Mouse (Mus musculus) thymus, postnatal 36 days (tissue): ENCODE data around the gene Vmn2r89.
A peak's percentile ranks its signal among the peaks of the same experiment; 100 is the strongest.
"Not testable (repeated sequence)": the region's sequence is repeated elsewhere in the genome, so short reads cannot be mapped to it uniquely, and the experiment has no call there.

Source experiments
- DNase-seq, 2 experiments: peaks; one replicate each; pipeline ENCODE4 v3.0.0; 2022; ENCODE audit warnings: mixed read lengths in 2 of 2

Gene Vmn2r89

GRCm38 (mm10) chr14:51451557-51451956 is at the start of gene Vmn2r89:
Gene Vmn2r89, plus strand, starts transcription at chr14:51451857.
- not testable (repeated sequence) for DNase-seq

- DNase-seq = no peak
Observed at GRCm38 (mm10) chr14:51410520-51410919, 41.1 kb upstream of the Vmn2r89 start, which contains the start of gene Vmn2r88. Gene Vmn2r88, plus strand, starts transcription at chr14:51410820.

- no peak for DNase-seq
Observed at GRCm38 (mm10) chr14:51423885-51424284, 27.8 kb upstream of the Vmn2r89 start.

GRCm38 (mm10) chr14:51430138-51430537 is 21.5 kb upstream of the Vmn2r89 start:
- DNase-seq = not testable (repeated sequence)

- peak in 1 of 2 experiments; percentile 6 for DNase-seq
Observed at GRCm38 (mm10) chr14:51434546-51434945, 17.1 kb upstream of the Vmn2r89 start.

GRCm38 (mm10) chr14:51435020-51435419 is 16.6 kb upstream of the Vmn2r89 start:
- no peak for DNase-seq

- no peak for DNase-seq
Observed at GRCm38 (mm10) chr14:51438955-51439354, 12.7 kb upstream of the Vmn2r89 start.

- DNase-seq = not testable (repeated sequence)
Observed at GRCm38 (mm10) chr14:51480278-51480677, 28.6 kb downstream of the Vmn2r89 start.

GRCm38 (mm10) chr14:51481332-51482015 is 29.8 kb downstream of the Vmn2r89 start:
- not testable (repeated sequence) for DNase-seq

- no peak for DNase-seq
Observed at GRCm38 (mm10) chr14:51482051-51482715, 30.5 kb downstream of the Vmn2r89 start.

- DNase-seq = not testable (repeated sequence)
Observed at GRCm38 (mm10) chr14:51482971-51483381, 31.3 kb downstream of the Vmn2r89 start.

- DNase-seq = no peak
Observed at GRCm38 (mm10) chr14:51483671-51484070, 32.0 kb downstream of the Vmn2r89 start.

- DNase-seq = no peak
Observed at GRCm38 (mm10) chr14:51486111-51486510, 34.5 kb downstream of the Vmn2r89 start.

- DNase-seq = no peak
Observed at GRCm38 (mm10) chr14:51495781-51496180, 44.1 kb downstream of the Vmn2r89 start.

GRCm38 (mm10) chr14:51496955-51497354 is 45.3 kb downstream of the Vmn2r89 start:
- no peak for DNase-seq

- no peak for DNase-seq
Observed at GRCm38 (mm10) chr14:51497958-51498357, 46.3 kb downstream of the Vmn2r89 start.

GRCm38 (mm10) chr14:51499707-51500275 is 48.1 kb downstream of the Vmn2r89 start:
- DNase-seq = no peak

GRCm38 (mm10) chr14:51500461-51500860 is 48.8 kb downstream of the Vmn2r89 start:
- no peak for DNase-seq

GRCm38 (mm10) chr14:51507416-51507815 is 55.8 kb downstream of the Vmn2r89 start:
- no peak for DNase-seq
